Comparison of ENCODE assay signal across 8 mouse cellular contexts in genomic region chr7:127777474-127778266, GRCm38 (mm10). TPM values are rescaled to one million over a fixed set of nuclear protein-coding genes. Genes with fewer than 3 reads are reported as not detected.
DNase-seq lines count a peak whose midpoint lies in the region; ATAC-seq and TF ChIP-seq lines count a peak whose summit lies in the region.

No protein-coding gene starts in this region.

- H3K4me3 ChIP-seq in megakaryocyte, embryonic 14.5 days (replicated peaks): peak overlapping the region; percentile 99
- H3K4me3 ChIP-seq in forebrain, embryonic 11.5 days (ENCODE audit: low read depth, low read length): peak overlapping the region; percentile 97
- peak overlapping the region; percentile 79 for H3K4me3 ChIP-seq in hindbrain, embryonic 14.5 days (replicated peaks; ENCODE audit: low read length)
- peak overlapping the region; percentile 97 for H3K4me3 ChIP-seq in liver, adult 2 months (ENCODE audit: insufficient read depth, low read depth, low read length)
- peak overlapping the region; percentile 86 for H3K4me3 ChIP-seq in midbrain, embryonic 16.5 days (ENCODE audit: low read depth, low read length)

- peak overlapping the region; percentile 85 for H3K4me2 ChIP-seq in forebrain, embryonic 11.5 days (ENCODE audit: low read depth, low read length, severe bottlenecking)
- peak overlapping the region; percentile 84 for H3K4me2 ChIP-seq in hindbrain, embryonic 14.5 days (replicated peaks)
- H3K4me2 ChIP-seq in midbrain, embryonic 16.5 days (ENCODE audit: low read length): peak overlapping the region; percentile 92

- no peaks in the 10 kb centered on the region for H3K9me3 ChIP-seq in megakaryocyte, embryonic 14.5 days
- H3K9me3 ChIP-seq in forebrain, embryonic 11.5 days (ENCODE audit: control insufficient read depth, low read length): no peaks in the 10 kb centered on the region
- no peaks in the 10 kb centered on the region for H3K9me3 ChIP-seq in hindbrain, embryonic 14.5 days (ENCODE audit: control insufficient read depth, low read length)
- no peaks in the 10 kb centered on the region for H3K9me3 ChIP-seq in midbrain, embryonic 16.5 days (replicated peaks; ENCODE audit: control insufficient read depth, low read length, poor library complexity, severe bottlenecking)

- peak overlapping the region; percentile 94 for H3K27ac ChIP-seq in forebrain, embryonic 11.5 days (ENCODE audit: low read depth, low read length)
- H3K27ac ChIP-seq in hindbrain, embryonic 14.5 days: peak overlapping the region; percentile 98
- H3K27ac ChIP-seq in liver, adult 2 months (replicated peaks; ENCODE audit: insufficient read depth, low read depth, low read length): peak overlapping the region; percentile 95
- H3K27ac ChIP-seq in midbrain, embryonic 16.5 days (ENCODE audit: low read length): peak overlapping the region; percentile 98

- 4% methylated on average over 39 of the region's 66 CpGs for WGBS in forebrain, embryonic 11.5 days
- WGBS in hindbrain, embryonic 14.5 days: 5% methylated on average over 44 of the region's 66 CpGs
- 3% methylated on average over 66 of the region's 66 CpGs for WGBS in liver, adult 2 months
- WGBS in midbrain, embryonic 16.5 days: 4% methylated on average over 35 of the region's 66 CpGs

- peak; percentile 34; the same call in 1 of the 2 replicates for TF ChIP-seq POLR2A in brain, embryonic 14.5 days (IDR thresholded peaks at IDR 0.05; ENCODE audit: borderline replicate concordance, extremely low read depth, insufficient read depth, insufficient read length, poor library complexity, severe bottlenecking)
- 0 out of 2 replicates have a peak, but pooled peaks have one; percentile 31 for TF ChIP-seq POLR2A in liver, adult 2 months (IDR thresholded peaks at IDR 0.05; ENCODE audit: extremely low read depth, insufficient read depth, low read length)

- peaks cover 65% of the 10 kb centered on the region for H3K4me1 ChIP-seq in megakaryocyte, embryonic 14.5 days
- H3K4me1 ChIP-seq in forebrain, embryonic 11.5 days (replicated peaks; ENCODE audit: control insufficient read depth, insufficient read depth, low read length): peaks cover 7% of the 10 kb centered on the region
- H3K4me1 ChIP-seq in hindbrain, embryonic 14.5 days (replicated peaks; ENCODE audit: control insufficient read depth, insufficient read depth, low read length): peaks cover 7% of the 10 kb centered on the region
- H3K4me1 ChIP-seq in liver, adult 2 months (ENCODE audit: control insufficient read depth, insufficient read depth, low read length): peaks cover 11% of the 10 kb centered on the region; the same call in 1 of the 2 replicates
- H3K4me1 ChIP-seq in midbrain, embryonic 16.5 days (ENCODE audit: control insufficient read depth, insufficient read depth, low read length): peaks cover 10% of the 10 kb centered on the region

- peaks cover 8% of the 10 kb centered on the region; the same call in 1 of the 2 replicates for H3K79me2 ChIP-seq in liver, adult 2 months (ENCODE audit: control insufficient read depth, insufficient read depth, low read length)

- peak; percentile 69 for DNase-seq in brain, embryonic 14.5 days (ENCODE audit: low read depth)
- peak; percentile 88 for DNase-seq in forebrain, embryonic 11.5 days (ENCODE audit: low spot score)
- DNase-seq in hindbrain, embryonic 14.5 days (ENCODE audit: low spot score): peak; percentile 50
- DNase-seq in liver, adult 2 months (ENCODE audit: extremely low read depth, low read depth, low spot score): no peak
- DNase-seq in thymus, postnatal 14 days: peak; percentile 63

- no peak for ATAC-seq in megakaryocyte, adult 5-6 weeks (ENCODE audit: poor library complexity, severe bottlenecking)
- peak; percentile 64 for ATAC-seq in forebrain, embryonic 11.5 days (replicated peaks; ENCODE audit: low FRiP score)
- peak; percentile 54; the same call in 1 of the 2 replicates for ATAC-seq in hindbrain, embryonic 14.5 days (ENCODE audit: low FRiP score)
- ATAC-seq in midbrain, embryonic 16.5 days: peak; percentile 33; the same call in 1 of the 2 replicates

- H3K36me3 ChIP-seq in megakaryocyte, embryonic 14.5 days (replicated peaks; ENCODE audit: low read length): peaks cover 67% of the 10 kb centered on the region
- H3K36me3 ChIP-seq in forebrain, embryonic 11.5 days (ENCODE audit: control insufficient read depth, insufficient read depth, low read length): no peaks in the 10 kb centered on the region; the same call in 1 of the 2 replicates
- H3K36me3 ChIP-seq in hindbrain, embryonic 14.5 days (replicated peaks; ENCODE audit: control insufficient read depth, insufficient read depth): peaks cover 41% of the 10 kb centered on the region
- peaks cover 28% of the 10 kb centered on the region for H3K36me3 ChIP-seq in liver, adult 2 months (ENCODE audit: control insufficient read depth, insufficient read depth, low read length)
- H3K36me3 ChIP-seq in midbrain, embryonic 16.5 days (ENCODE audit: control insufficient read depth, insufficient read depth, low read length): peaks cover 18% of the 10 kb centered on the region

- H3K27me3 ChIP-seq in megakaryocyte, embryonic 14.5 days (replicated peaks): no peaks in the 10 kb centered on the region
- H3K27me3 ChIP-seq in forebrain, embryonic 11.5 days (ENCODE audit: control insufficient read depth, insufficient read depth, low read length): no peaks in the 10 kb centered on the region
- no peaks in the 10 kb centered on the region for H3K27me3 ChIP-seq in hindbrain, embryonic 14.5 days (ENCODE audit: control insufficient read depth, insufficient read depth, low read length)
- H3K27me3 ChIP-seq in liver, adult 2 months (ENCODE audit: control insufficient read depth, insufficient read depth, low read length): no peaks in the 10 kb centered on the region
- no peaks in the 10 kb centered on the region for H3K27me3 ChIP-seq in midbrain, embryonic 16.5 days (ENCODE audit: control insufficient read depth, insufficient read depth, low read depth, low read length)

- TF ChIP-seq CTCF in brain, embryonic 14.5 days (IDR thresholded peaks at IDR 0.05; ENCODE audit: borderline replicate concordance, extremely low read depth, insufficient read depth, insufficient read length): no peak
- no peak for TF ChIP-seq CTCF in liver, adult 2 months (IDR thresholded peaks at IDR 0.05; ENCODE audit: low read depth, low read length)

- H3K9ac ChIP-seq in forebrain, embryonic 11.5 days (ENCODE audit: low read length): peak overlapping the region; percentile 95
- peak overlapping the region; percentile 78 for H3K9ac ChIP-seq in hindbrain, embryonic 14.5 days
- peak overlapping the region; percentile 97 for H3K9ac ChIP-seq in liver, adult 2 months (ENCODE audit: low read depth, low read length)
- H3K9ac ChIP-seq in midbrain, embryonic 16.5 days (ENCODE audit: low read depth, low read length): peak overlapping the region; percentile 91

RNA-seq across cellular contexts. Expression of gene Setd1a, which starts 1.2 kb away (rescaled TPM):
- 32.9 and 47.6 TPM in 2 replicates for polyA plus RNA-seq in megakaryocyte, embryonic 14.5 days (2012; ENCODE audit: insufficient read depth, low replicate concordance)
- total RNA-seq in megakaryocyte, adult 5-6 weeks (2015): 35.2 and 43.3 TPM in 2 replicates
- total RNA-seq in megakaryocyte, adult 5-6 weeks (2017): 7.7 and 9.8 TPM in 2 replicates
- polyA plus RNA-seq in brain, embryonic 14.5 days (2012; rRNA removed): 8.9 and 23.2 TPM in 2 replicates
- polyA plus RNA-seq in forebrain, embryonic 11.5 days (2014; fragmentation: Nextera tagmentation; extraction: Ambion mirVana): 28.8 and 30.7 TPM in 2 replicates
- 18.7 and 19.1 TPM in 2 replicates for polyA plus RNA-seq in hindbrain, embryonic 14.5 days (2014; fragmentation: Nextera tagmentation; extraction: Ambion mirVana)
- 2.6 and 5.4 TPM in 2 replicates for total RNA-seq in liver, adult 2 months (2014; rRNA removed)
- polyA plus RNA-seq in liver, adult 2 months (2012; rRNA removed): 5.5 and 7.8 TPM in 2 replicates
- polyA plus RNA-seq in midbrain, embryonic 16.5 days (2015; fragmentation: Nextera tagmentation; extraction: Ambion mirVana): 12.8 and 18.0 TPM in 2 replicates

RNA-seq across cellular contexts. Expression of gene Gm49388, which starts 7.7 kb away (rescaled TPM):
- not detected in 2 replicates for polyA plus RNA-seq in megakaryocyte, embryonic 14.5 days (2012; ENCODE audit: insufficient read depth, low replicate concordance)
- not detected in 2 replicates for total RNA-seq in megakaryocyte, adult 5-6 weeks (2015)
- total RNA-seq in megakaryocyte, adult 5-6 weeks (2017): not detected in 2 replicates
- not detected in 2 replicates for polyA plus RNA-seq in brain, embryonic 14.5 days (2012; rRNA removed)
- not detected in 2 replicates for polyA plus RNA-seq in forebrain, embryonic 11.5 days (2014; fragmentation: Nextera tagmentation; extraction: Ambion mirVana)
- not detected in 2 replicates for polyA plus RNA-seq in hindbrain, embryonic 14.5 days (2014; fragmentation: Nextera tagmentation; extraction: Ambion mirVana)
- total RNA-seq in liver, adult 2 months (2014; rRNA removed): not detected in 2 replicates
- not detected in 2 replicates for polyA plus RNA-seq in liver, adult 2 months (2012; rRNA removed)
- polyA plus RNA-seq in midbrain, embryonic 16.5 days (2015; fragmentation: Nextera tagmentation; extraction: Ambion mirVana): not detected in 2 replicates

RNA-seq across cellular contexts. Expression of gene Orai3, which starts 8.1 kb away (rescaled TPM):
- 27.3 and 62.4 TPM in 2 replicates for polyA plus RNA-seq in megakaryocyte, embryonic 14.5 days (2012; ENCODE audit: insufficient read depth, low replicate concordance)
- 30.9 and 33.7 TPM in 2 replicates for total RNA-seq in megakaryocyte, adult 5-6 weeks (2015)
- 29.5 and 32.7 TPM in 2 replicates for total RNA-seq in megakaryocyte, adult 5-6 weeks (2017)
- 9.3 and 11.2 TPM in 2 replicates for polyA plus RNA-seq in brain, embryonic 14.5 days (2012; rRNA removed)
- 6.6 and 7.1 TPM in 2 replicates for polyA plus RNA-seq in forebrain, embryonic 11.5 days (2014; fragmentation: Nextera tagmentation; extraction: Ambion mirVana)
- 4.8 and 7.3 TPM in 2 replicates for polyA plus RNA-seq in hindbrain, embryonic 14.5 days (2014; fragmentation: Nextera tagmentation; extraction: Ambion mirVana)
- total RNA-seq in liver, adult 2 months (2014; rRNA removed): 10.2 and 14.7 TPM in 2 replicates
- polyA plus RNA-seq in liver, adult 2 months (2012; rRNA removed): 21.1 and 26.6 TPM in 2 replicates
- 8.8 TPM in 2 replicates for polyA plus RNA-seq in midbrain, embryonic 16.5 days (2015; fragmentation: Nextera tagmentation; extraction: Ambion mirVana)

RNA-seq across cellular contexts. Expression of gene Hsd3b7, which starts 22.7 kb away (rescaled TPM):
- polyA plus RNA-seq in megakaryocyte, embryonic 14.5 days (2012; ENCODE audit: insufficient read depth, low replicate concordance): 13.9 and 53.3 TPM in 2 replicates
- total RNA-seq in megakaryocyte, adult 5-6 weeks (2015): 27.0 and 30.9 TPM in 2 replicates
- 28.5 and 28.7 TPM in 2 replicates for total RNA-seq in megakaryocyte, adult 5-6 weeks (2017)
- polyA plus RNA-seq in brain, embryonic 14.5 days (2012; rRNA removed): 13.8 and 14.2 TPM in 2 replicates
- polyA plus RNA-seq in forebrain, embryonic 11.5 days (2014; fragmentation: Nextera tagmentation; extraction: Ambion mirVana): 6.5 and 7.9 TPM in 2 replicates
- 10.6 and 11.0 TPM in 2 replicates for polyA plus RNA-seq in hindbrain, embryonic 14.5 days (2014; fragmentation: Nextera tagmentation; extraction: Ambion mirVana)
- 458 and 477 TPM in 2 replicates for total RNA-seq in liver, adult 2 months (2014; rRNA removed)
- polyA plus RNA-seq in liver, adult 2 months (2012; rRNA removed): 1,150 and 1,162 TPM in 2 replicates
- 8.4 and 10.3 TPM in 2 replicates for polyA plus RNA-seq in midbrain, embryonic 16.5 days (2015; fragmentation: Nextera tagmentation; extraction: Ambion mirVana)

RNA-seq across cellular contexts. Expression of gene Fbxl19, which starts 33.3 kb away (rescaled TPM):
- 54.6 and 102 TPM in 2 replicates for polyA plus RNA-seq in megakaryocyte, embryonic 14.5 days (2012; ENCODE audit: insufficient read depth, low replicate concordance)
- total RNA-seq in megakaryocyte, adult 5-6 weeks (2015): 2.1 TPM in 2 replicates
- total RNA-seq in megakaryocyte, adult 5-6 weeks (2017): 5.8 and 6.2 TPM in 2 replicates
- 138 and 171 TPM in 2 replicates for polyA plus RNA-seq in brain, embryonic 14.5 days (2012; rRNA removed)
- polyA plus RNA-seq in forebrain, embryonic 11.5 days (2014; fragmentation: Nextera tagmentation; extraction: Ambion mirVana): 7.9 and 9.7 TPM in 2 replicates
- polyA plus RNA-seq in hindbrain, embryonic 14.5 days (2014; fragmentation: Nextera tagmentation; extraction: Ambion mirVana): 5.6 and 6.9 TPM in 2 replicates
- total RNA-seq in liver, adult 2 months (2014; rRNA removed): 1.9 and 2.4 TPM in 2 replicates
- 3.9 and 4.7 TPM in 2 replicates for polyA plus RNA-seq in liver, adult 2 months (2012; rRNA removed)
- 7.4 and 8.0 TPM in 2 replicates for polyA plus RNA-seq in midbrain, embryonic 16.5 days (2015; fragmentation: Nextera tagmentation; extraction: Ambion mirVana)
